Mouse (Mus musculus) cortical plate, adult 2 months (tissue): ENCODE results near the gene Hook1. TPM values are rescaled to one million over a fixed set of nuclear protein-coding genes. Genes with fewer than 3 reads are reported as not detected.

Experiments used
- H3K27ac ChIP-seq: fragments of 200-500 bp; 2 replicates; pipeline ENCODE4 v1.5.1; 2012; ENCODE audit warnings: low read length, control low read depth, inconsistent platforms; ENCODE audit not compliant: insufficient read depth
- H3K4me1 ChIP-seq: fragments of 200-500 bp; 2 replicates; pipeline ENCODE4 v1.6.1; 2011; ENCODE audit warnings: low read length; ENCODE audit not compliant: control insufficient read depth, insufficient read depth
- H3K4me3 ChIP-seq: fragments of 200-500 bp; 2 replicates; pipeline ENCODE4 v1.5.1; 2011; ENCODE audit warnings: mild to moderate bottlenecking, low read length, control low read depth; ENCODE audit not compliant: insufficient read depth
- CTCF ChIP-seq: fragments of 200-500 bp; IDR thresholded peaks from 2 replicates; pipeline ENCODE4 v1.5.1; 2011; ENCODE audit warnings: mild to moderate bottlenecking, control low read depth, low read length; ENCODE audit not compliant: insufficient read depth; ENCODE audit errors: extremely low read depth
- POLR2A ChIP-seq: fragments of 200-500 bp; IDR thresholded peaks from 2 replicates; pipeline ENCODE4 v1.6.1; 2011; ENCODE audit warnings: mild to moderate bottlenecking, low read length, control low read depth; ENCODE audit not compliant: insufficient read depth; ENCODE audit errors: extremely low read depth
- polyA plus RNA-seq: library from polyadenylated mRNA; depleted of rRNA; stranded (reverse); fragments of >200 nt; gene quantifications from 2 replicates; pipeline ENCODE4 v1.2.3, GENCODE M21; 2012; rRNA removed

Hook1 gene
- polyA plus RNA-seq, result 62.8 and 75.6 TPM in 2 replicates

DNA sequence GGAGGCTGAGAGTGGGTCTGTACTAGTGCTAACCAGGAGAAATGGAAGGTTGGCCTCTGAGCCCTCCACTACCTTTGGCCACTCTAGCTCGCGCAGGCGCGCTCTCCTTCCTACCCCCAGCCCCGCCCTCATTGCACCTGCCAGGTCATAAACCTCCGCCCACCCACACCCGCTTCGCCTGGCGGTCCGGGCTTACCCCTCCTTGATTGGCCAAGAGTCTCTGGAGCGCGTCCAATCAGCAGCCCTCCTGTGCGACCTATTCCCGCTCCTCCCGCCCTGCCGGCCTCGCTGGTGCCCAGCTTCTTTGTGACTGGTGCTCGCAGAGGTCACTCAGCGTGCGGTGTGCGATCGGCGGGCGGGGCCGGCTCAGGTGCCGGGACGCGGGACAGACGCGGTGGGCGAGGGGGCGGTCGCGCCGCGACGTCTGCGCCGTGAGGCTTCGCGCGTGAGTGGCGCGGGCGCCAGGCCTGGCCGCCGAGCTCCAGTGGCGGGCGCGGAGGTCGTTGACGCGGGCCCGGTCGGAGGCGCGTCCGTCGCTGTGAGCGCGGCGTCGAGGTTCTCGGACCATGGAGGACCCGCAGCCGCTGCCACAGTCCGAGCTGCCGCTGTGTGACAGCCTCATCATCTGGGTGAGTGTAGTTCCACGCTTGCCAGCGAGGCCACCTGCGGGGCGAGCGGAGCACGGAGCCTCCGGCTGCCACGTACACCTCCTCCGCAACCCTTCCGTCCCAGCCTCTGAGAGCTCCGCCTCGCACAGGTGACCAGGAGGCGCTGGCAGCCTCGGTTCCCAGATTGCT lies at the start of gene Hook1:
Gene Hook1 (plus strand): TSS at position 313 of the 797 bp plus-strand sequence.
- TF ChIP-seq POLR2A (peak; percentile 92), CTCF (no peak)
- H3K27ac ChIP-seq, result peak within 1 kb of the TSS; percentile 98
- H3K4me3 ChIP-seq, result peak within 1 kb of the TSS; percentile 98
- H3K4me1 ChIP-seq, result no peaks in the 10 kb centered on the region

DNA sequence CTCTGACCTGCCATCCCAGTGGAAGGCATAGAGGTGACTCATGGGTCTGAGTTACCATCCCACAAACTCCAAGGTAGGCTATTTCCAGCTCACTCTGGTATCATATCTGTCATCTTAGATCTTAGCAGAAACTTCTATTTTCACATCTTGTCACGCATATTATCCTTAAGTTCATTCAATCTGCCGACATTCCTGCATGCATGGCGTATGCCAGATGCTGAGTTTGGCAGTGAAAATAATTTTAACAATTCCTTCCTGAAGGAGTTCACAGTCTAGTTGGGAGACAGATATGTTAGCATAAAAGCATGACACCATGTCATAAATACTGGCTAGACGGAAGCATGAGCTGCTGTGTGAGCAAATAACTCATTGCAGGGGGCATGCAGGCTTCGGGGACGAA lies 49.3 kb upstream of the Hook1 start:
- H3K4me3 ChIP-seq, result no peak overlapping the region
- TF ChIP-seq POLR2A, result no peak
- TF ChIP-seq CTCF, result no peak
- H3K4me1 ChIP-seq, result peaks cover 7% of the 10 kb centered on the region
- no peak overlapping the region for H3K27ac ChIP-seq

DNA sequence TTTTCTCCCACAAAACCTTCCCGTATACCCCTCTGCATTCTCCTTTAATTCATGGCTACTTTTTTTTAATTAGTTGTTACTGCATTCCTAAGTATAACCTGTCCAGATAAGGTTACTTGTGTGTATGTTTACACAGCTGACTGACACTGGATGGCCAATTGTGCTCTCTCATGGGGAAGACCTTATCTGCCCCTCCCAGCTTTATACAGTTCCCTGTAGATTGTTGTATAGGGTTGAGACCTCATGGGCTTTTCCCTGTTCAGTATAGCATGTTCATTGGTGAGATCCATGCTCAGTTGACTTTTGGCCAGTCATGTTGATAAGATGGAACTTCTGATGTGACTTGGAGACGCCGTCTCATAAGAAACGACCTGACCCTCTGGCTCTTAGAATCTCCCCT lies 46.6 kb upstream of the Hook1 start:
- Histone ChIP-seq H3K4me1 (peaks cover 5% of the 10 kb centered on the region), H3K27ac (no peak overlapping the region), H3K4me3 (no peak overlapping the region)
- TF ChIP-seq POLR2A (no peak), CTCF (no peak)

DNA sequence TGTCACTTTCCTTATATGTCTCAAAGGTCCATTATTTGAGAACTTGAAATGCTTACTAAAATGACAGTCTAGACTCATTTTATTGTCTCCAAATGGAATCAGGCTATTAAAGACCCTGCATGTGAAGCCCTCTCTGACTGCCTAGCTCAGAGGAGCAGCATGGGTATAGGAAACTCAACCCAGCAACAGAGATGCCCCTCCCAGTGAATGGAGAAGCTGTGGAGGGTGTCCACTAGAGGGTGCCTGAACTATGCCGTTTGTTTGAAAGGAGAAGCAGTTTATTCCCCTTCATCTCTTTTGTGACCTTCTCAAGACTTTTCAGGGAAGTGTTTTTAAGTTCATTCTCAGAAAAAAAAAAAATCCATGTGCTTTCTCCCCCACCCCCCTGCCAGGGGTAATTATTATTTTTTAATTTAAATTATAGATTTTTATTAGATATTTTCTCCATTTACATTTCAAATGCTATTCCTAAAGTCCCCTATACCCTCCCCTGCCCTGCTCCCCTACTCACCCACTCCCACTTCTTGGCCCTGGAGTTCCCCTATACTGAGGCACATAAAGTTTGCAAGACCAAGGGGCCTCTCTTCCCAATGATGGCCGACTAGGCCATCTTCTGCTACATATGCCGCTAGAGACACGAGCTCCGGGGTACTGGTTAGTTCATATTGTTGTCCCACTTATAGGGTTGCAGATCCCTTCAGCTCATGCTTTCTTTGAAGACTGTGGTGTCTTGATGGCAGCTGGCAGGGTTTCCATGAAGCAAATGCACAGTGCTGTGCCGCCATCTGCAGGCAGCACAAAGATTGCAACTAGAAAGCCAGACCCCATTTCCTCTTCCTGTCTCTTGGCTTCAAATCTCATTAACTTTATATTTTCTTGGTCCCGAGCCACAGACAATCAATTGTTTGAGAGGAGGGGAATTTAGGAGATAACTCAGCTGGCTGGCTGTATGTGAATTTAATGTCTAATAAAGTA lies 42.5 kb upstream of the Hook1 start:
- no peak overlapping the region for H3K4me3 ChIP-seq
- H3K27ac ChIP-seq, result no peak overlapping the region
- no peak for TF ChIP-seq POLR2A
- peak; percentile 97 for TF ChIP-seq CTCF
- H3K4me1 ChIP-seq, result no peaks in the 10 kb centered on the region

DNA sequence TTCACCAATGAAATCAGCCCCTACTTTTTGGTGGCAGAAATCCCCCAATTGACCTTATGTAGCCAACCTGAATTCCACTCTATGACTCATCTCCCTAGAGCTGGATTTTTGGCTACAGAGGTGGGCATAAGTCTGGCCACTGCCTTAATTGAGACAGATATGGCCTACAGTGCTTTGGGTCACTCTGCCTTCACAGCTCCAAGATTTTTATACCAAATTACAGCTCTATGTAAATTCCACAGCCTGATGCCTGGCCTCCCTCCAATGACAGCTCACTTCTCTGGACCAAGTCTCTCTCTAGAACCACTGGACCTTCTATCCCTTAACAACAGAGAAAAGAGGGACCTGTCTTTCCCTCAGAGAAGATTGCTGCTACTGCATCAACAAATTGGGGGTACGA lies 38.2 kb upstream of the Hook1 start:
- Histone ChIP-seq H3K4me1 (no peaks in the 10 kb centered on the region), H3K27ac (no peak overlapping the region), H3K4me3 (no peak overlapping the region)
- no peak for TF ChIP-seq CTCF
- no peak for TF ChIP-seq POLR2A

DNA sequence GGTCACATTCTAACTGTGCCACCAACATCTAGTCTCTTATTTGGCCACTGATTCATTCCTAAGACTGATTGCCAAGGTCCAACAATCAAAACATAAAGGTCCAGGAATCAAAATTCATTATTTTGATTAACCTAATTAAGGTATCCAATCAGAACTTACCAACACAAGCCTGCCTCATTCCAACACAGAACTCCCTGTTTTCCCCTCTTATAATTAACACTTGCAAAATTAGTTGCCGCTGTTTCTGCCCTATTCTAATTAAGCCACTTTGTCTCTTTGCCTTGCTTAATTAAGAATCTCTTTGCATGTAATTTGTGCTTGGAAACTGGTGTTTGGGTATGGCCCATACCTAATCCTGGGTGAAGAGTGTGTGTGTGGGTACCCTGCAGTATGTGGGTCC lies 37.1 kb upstream of the Hook1 start:
- Histone ChIP-seq H3K27ac (no peak overlapping the region), H3K4me3 (no peak overlapping the region), H3K4me1 (no peaks in the 10 kb centered on the region)
- TF ChIP-seq POLR2A (no peak), CTCF (no peak)

DNA sequence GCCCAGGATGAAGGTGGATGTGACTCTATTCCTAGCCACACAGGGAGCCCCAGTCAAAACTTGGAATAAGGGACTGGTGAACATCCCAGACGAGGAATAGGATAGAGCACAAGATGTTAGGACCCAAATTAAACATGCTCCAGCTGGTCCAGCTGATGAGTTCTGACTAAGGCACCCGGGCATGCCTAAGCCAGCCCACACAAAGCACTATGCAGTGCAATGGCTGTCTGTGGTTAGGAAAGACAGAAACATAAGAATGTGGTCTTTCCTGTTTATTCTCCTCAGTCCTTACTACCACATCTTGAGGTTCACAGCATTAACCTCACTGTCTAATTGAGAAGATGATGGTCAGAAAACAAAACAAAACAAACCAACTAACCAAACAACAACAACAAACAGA lies 35.7 kb upstream of the Hook1 start:
- no peak for TF ChIP-seq CTCF
- Histone ChIP-seq H3K27ac (no peak overlapping the region), H3K4me3 (no peak overlapping the region), H3K4me1 (no peaks in the 10 kb centered on the region)

DNA sequence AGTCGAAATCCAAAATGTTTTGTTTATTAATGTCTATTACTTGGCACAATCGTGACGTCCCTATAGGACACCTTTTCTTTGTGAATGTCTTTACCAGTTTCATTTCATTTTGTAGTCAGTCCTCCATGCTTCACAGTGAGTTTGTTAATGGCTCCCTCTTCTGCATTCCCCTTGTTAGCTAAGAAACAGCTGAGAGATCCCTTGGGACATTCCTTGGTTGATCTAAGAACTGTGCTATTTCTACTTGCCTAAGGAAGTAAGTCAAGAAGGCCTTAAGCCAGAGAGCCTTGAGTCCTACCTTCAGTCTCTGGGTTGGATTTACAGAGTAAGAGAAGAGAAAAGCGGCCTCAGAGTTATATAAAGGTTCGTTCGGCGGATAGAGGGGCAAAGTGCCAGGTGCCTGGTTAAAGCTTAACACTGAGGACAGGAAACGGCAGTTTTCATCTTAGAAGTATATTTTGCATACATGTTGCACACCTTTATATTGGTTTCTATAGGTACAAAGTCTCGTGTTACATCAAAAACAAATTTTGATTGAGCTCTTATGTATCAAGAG lies 33.2 kb upstream of the Hook1 start:
- Histone ChIP-seq H3K4me3 (no peak overlapping the region), H3K27ac (no peak overlapping the region), H3K4me1 (no peaks in the 10 kb centered on the region)
- TF ChIP-seq CTCF, result no peak
- TF ChIP-seq POLR2A, result no peak

DNA sequence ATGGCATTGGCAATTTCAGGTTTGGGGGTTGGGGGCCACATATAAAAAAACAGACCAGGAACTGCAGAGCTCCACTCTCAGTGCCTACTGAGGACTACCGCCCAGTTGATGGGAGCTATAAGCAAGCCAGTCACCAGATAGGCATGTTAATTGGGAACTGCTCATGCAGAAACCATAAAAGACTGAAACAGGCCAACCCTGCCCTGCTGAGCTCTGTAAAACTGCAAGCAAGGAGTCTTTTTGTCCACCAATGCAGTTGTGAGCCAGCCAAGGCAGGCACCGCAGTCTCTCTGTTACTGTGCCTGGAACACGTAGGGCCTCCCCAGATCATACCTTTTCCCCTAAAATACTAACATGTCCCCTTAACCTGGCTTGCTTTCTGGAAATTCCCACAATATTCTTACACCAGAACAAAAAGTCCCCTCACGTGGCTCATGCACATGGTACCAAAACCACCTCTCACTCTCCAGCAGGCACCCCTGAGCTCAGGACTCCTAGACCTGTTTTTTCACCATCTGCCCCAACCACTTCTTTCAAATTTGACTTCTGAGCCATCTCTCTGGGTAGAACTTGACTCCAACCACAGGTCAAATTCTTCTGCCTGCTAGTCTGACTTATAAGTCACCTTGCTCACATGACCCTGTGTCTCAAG lies 32.5 kb upstream of the Hook1 start:
- H3K4me3 ChIP-seq, result no peak overlapping the region
- no peak for TF ChIP-seq CTCF
- TF ChIP-seq POLR2A, result no peak
- no peaks in the 10 kb centered on the region for H3K4me1 ChIP-seq
- H3K27ac ChIP-seq, result no peak overlapping the region
